Mouse (Mus musculus) kidney, postnatal 36 days (tissue): Measurements from ENCODE around the gene Icmt.

Experiments
- DNase-seq, 2 experiments: peaks; one replicate each; pipeline ENCODE4 v3.0.0; 2021 to 2022; ENCODE audit warnings: mixed read lengths in 2 of 2

The Icmt gene

GRCm38 (mm10) chr4:152303172-152303571 is 6.1 kb downstream of the Icmt start:
- peak; percentile 65 to 75 for DNase-seq

DNA sequence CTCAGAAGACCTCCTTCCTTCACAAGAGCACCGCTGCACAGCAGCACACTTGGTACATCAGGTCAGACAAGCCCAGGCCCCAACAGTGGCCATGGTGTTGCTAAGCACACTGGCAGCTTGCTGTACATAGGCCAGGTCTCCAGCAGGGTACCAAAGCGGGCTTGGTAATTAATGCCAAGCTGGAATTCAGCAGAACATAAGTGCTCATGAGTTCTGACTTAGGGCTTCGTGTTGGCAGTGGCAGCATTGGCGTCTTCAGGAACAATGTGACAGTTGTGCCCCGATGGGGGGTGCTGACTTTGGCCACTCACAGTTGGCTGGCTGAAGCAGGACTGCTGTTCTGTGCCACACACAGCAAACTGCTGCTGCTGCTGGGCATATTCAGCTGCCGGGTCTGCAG is 7.7 kb downstream of the Icmt start:
- no peak for DNase-seq

- no peak for DNase-seq
Measured at GRCm38 (mm10) chr4:152305991-152306390, 9.0 kb downstream of the Icmt start.

DNA sequence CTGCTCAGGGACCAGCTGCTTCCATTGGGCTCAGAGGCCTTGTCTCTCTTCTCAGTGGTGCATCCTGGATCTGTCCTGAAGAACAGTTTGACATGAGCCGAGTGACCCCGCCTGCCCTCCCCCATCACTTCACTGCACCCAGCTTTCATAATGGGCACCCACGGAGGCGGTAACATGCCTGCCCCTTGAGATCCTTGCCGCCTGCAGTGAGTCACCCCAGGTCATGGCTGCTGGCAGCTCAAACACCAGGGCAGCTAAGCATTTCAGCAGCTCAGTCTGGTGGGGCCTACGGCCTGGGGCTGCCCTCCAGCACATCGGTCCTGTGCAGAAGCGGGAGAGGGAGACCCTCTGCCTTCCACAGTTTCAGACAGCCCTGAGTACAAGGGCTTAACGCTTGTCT is 10.5 kb downstream of the Icmt start:
- DNase-seq, result no peak

GRCm38 (mm10) chr4:152312186-152312585 is 15.2 kb downstream of the Icmt start:
- DNase-seq, result no peak

GRCm38 (mm10) chr4:152313211-152313632 is 16.2 kb downstream of the Icmt start:
- DNase-seq, result peak; percentile 32 to 38

- peak in 1 of 2 experiments; percentile 76 for DNase-seq
Measured at GRCm38 (mm10) chr4:152313934-152314333, 16.9 kb downstream of the Icmt start.

- no peak for DNase-seq
Measured at GRCm38 (mm10) chr4:152315498-152316213, 18.6 kb downstream of the Icmt start.

DNA sequence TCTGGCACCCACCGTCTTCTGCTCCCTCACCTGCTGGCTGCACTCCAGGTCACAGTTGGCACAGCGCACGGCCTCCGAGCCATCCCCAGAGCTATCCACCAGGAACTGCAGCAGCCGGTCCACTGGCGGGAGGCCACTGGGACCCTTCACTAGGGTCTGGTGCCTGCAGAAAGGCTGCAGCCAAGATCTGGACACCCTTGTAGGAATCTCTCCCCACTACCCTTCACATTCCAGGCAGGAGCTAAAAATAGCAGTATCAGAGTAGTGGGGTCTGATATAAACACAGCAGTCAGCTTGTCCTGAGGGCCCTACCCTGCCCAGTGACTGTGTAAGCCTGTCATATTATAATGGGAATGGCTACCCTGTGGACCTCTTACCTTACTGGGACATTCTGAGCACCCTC is 20.6 kb downstream of the Icmt start:
- peak in 1 of 2 experiments; percentile 36 for DNase-seq

GRCm38 (mm10) chr4:152318517-152319234 is 21.6 kb downstream of the Icmt start, which contains the start of gene Rnf207:
Gene Rnf207, minus strand, starts transcription at chr4:152318993.
- peak; percentile 54 to 85 for DNase-seq

GRCm38 (mm10) chr4:152321464-152321863 is 24.4 kb downstream of the Icmt start:
- DNase-seq, result peak; percentile 34 to 46

DNA sequence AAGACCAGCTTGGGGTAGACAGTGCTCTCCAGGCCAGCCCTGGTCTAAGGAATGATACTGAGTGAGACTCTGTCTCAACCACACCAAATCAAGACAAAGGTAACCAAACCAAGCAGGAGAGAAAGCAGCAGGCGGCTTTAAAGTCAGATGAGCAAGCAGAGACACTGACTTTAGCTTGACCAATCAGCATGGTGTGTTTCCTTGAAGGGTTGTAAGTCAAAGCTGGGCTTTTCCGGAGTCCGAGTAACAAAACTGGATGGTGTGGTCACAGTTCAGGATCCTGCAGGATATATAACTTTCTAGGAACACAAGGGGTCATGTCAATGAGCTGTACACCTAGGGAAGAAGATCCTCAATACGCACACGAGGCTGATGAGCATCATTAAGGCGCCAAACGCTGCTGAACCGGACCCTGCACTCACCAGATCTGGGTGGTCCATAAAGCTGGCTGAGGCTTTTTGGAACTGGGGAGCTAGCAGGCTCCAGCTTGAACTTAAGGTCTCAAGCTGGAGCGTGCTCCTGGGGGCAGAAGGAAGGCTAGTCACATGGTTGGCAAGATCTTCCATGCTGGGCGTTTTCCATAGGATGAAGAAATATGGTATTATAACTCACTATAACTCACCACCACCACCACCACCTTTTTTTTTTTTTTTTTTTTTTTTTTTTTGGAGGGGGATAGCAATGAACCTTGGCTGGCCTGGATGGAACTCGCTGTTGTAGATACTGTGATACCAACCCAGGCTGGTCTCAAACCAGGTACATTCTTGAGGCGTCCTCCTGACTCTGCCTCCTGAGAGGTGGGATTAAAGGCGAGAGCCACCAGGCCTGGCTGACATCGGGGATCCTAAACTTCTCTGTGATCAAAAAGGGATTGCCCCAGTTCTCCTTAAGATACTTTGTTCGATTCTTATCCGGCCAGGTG is 27.9 kb downstream of the Icmt start:
- no peak for DNase-seq

DNA sequence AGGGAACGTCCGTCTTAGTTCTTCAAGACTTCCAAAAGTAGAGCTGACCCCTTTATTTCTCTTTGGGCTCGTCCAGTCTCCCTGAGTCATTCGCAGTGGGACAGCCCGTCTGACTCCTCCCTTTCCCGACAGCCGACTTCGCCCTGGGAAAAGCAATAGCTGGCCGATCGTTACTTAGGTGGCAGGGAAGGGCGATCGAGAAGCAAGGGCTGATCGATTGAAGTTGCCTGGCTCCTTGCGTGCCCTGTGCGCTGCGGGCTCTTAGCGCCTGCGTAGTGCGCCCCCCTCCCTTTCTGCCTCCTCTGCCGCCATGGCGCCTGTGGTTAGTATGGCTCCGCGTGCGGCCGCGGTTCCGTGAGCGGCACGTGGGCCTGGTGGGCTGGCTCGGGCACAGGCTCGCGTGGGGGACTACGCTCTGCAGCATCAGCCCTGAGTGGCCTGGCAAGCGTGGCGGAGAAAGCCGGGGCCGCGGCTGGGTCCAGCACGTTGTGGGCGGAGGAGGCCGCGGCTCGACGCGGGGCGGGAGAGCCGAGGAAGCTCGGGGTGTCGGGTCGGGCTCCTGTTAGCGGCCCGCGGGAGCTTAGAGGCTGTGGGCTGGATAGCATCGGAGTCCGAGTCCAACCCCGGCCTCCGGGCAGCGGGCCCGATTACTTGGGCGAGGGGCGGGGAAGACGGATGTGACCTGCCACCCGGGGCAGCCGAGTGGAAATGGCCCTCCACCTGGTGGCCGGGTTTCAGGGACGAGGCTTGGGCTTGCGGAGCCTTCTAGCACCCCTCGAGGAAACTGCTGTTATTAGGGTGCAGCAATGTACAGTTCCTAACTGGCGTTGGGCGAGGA is 28.8 kb downstream of the Icmt start, which contains the start of gene Rpl22:
Rpl22 (plus strand) TSS at position 169 of the 838 bp plus-strand sequence.
- DNase-seq, result peak; percentile 94 to 97

DNA sequence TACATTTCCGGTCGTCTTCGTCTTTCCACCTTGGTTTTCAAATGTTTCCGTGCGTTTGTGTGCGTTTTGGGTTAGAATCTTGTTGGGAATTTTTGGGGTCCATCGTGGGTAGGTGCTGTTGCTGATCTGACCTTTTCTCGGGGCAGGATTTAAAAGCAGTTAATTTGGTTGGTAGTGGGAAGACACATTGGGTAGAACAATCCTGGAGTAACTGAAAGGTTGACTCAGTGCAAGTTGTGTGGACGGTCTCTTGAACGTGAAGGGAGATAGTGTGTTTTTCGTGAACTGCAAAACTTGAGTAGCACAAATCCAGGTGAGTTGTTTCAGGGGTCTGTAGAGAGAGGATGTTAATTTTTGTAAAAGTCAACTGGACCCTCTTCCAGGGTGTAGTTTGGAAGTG is 29.5 kb downstream of the Icmt start:
- DNase-seq, result no peak

DNA sequence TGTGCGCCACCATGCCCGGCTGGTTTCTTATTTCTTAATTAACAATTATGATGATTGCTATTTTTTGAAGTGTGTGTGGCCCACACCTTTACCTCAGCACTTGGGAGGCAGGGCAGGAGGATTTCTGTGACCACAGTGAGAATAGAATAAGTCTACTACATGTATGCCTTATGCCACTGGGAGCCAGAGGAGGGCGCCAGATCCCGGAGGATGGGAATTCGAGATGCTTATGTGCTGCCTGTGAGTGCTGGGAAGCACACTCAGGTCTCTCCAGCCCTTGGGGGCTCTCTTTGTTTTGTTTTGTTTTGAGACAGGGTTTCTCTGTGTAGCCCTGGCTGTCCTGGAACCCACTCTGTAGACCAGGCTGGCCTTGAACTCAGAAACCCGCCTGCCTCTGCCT is 31.7 kb downstream of the Icmt start:
- peak in 1 of 2 experiments; percentile 80 for DNase-seq

GRCm38 (mm10) chr4:152332952-152333351 is 35.9 kb downstream of the Icmt start:
- peak; percentile 60 to 83 for DNase-seq

- DNase-seq, result no peak
Measured at GRCm38 (mm10) chr4:152333587-152333986, 36.6 kb downstream of the Icmt start.

GRCm38 (mm10) chr4:152337772-152338171 is 40.7 kb downstream of the Icmt start:
- no peak for DNase-seq

DNA sequence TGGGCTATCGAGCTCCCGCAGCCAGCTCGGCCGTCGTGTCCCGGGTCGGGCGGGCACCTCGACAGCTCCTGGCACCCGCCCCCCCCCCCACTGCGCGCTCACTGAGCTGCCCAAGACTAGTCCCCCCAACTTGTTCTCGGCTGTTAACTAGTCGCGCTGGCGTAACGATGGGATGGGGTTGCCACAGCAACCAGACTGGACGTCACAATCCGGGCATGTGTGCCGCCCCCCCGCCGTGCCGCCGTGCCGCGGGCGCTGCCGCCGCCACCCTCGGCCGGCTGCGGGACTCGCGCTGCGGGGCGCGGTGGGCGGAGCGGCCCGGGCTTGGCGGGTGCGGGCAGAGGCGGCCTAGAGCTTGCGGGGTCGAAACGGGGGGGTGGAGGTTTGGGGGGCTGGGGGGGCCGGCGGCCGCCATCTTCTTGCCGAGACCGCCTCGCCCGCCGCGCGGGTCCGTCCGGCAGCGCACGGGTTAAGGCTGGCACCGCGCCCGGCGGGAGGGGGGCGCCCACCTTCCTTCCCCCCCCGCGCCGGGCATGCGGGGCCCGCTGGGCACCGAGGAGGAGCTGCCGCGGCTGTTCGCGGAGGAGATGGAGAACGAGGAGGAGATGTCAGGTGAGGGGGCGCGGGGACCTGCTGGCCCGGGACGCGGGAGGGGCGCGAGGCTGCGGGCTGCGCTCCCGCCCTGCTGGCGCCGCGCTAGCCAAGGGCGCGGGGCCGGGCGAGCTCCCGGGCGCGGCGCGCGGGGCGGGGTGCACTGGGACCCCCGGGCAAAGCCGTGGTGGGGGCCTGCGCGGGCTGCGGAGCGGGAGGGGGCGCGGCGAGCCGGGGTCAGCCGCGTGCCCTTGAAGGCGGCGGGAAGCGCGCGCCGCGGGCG is 41.6 kb downstream of the Icmt start, which contains the start of gene Chd5:
Chd5 (plus strand) TSS at position 233 of the 874 bp plus-strand sequence.
- DNase-seq, result no peak

DNA sequence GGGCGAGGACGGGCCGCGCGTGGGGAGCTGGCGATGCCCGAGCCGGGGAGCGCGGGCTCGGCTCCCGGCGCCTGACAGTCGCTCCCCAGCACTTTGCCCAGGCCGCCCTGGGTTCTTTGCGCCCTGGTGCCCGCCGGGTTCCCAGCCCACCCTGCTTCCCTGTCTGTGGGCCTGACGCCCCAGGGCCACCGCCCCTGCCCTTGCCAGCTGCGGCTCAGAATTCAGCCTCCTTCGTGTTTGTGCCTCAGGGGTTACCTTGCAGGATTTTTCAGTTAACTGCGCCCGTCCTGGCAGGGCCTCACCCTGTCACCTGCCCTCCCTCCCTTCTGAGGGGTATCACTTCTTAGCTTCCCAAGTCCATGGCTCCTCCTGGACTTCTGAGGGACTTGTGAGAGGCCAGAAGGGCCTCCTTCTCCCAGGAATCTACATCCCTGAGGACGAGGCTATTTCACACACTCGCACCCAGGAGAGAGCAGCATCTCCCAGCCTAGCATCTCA is 42.3 kb downstream of the Icmt start:
- no peak for DNase-seq
